ENCODE assay signal across 18 mouse cellular contexts in genomic region chr15:31629556-31629955, GRCm38 (mm10). TPM values are rescaled to one million over a fixed set of nuclear protein-coding genes. Genes with fewer than 3 reads are reported as not detected.
DNase-seq lines count a peak whose midpoint lies in the region.
"Had no signal": no experiment of that assay in that cellular context is flagged by ENCODE, and none has a peak within 500 bp of the region (broad histone marks: within the 10 kb centered on the region; RNA-seq: fewer than 3 reads in every experiment).

No protein-coding gene starts in this region.

- peak; percentile 23 to 75 for DNase-seq in adrenal gland, adult (ENCODE audit: inconsistent age in 2 of 2, low spot score in 1 of 2)
- DNase-seq in adrenal gland, postnatal 10 days = no peak
- peak; percentile 54 for DNase-seq in adrenal gland, adult 2 months
- no peak for DNase-seq in adrenal gland, adult 18-20 months (ENCODE audit: low spot score in 2 of 2)
- DNase-seq in adrenal gland, postnatal 36 days = peak; percentile 10 to 29
- no peak for DNase-seq in adrenal gland, adult 8-10 months
- DNase-seq: adrenal gland, postnatal 14 days; adrenal gland, postnatal 25 days; B cell, adult 2 months; cerebellum, adult 11 months; cerebellum, adult 11-12 months; cerebellum, adult 18-20 months; cerebellum, adult 2 months; cerebellum, adult 8-10 months; cerebellum, adult 9-10 months; cerebellum, adult 9-11 months; cerebellum, postnatal 10 days; cerebellum, postnatal 14 days had no signal

RNA-seq across cellular contexts. Expression of gene Fam173b, which starts 27.9 kb away (rescaled TPM):
- 10 to 100 TPM; 14.8 to 19.4 TPM for total RNA-seq in adrenal gland, postnatal 10 days (2021)
- total RNA-seq in adrenal gland, adult 2 months (2021) = 10 to 100 TPM; 19.1 to 24.9 TPM
- polyA plus RNA-seq in adrenal gland, adult 2 months (2012; rRNA removed) = 4.2 and 6.2 TPM in 2 replicates
- total RNA-seq in adrenal gland, adult 18-20 months (2021) = 10 to 100 TPM; 23.2 to 25.0 TPM
- total RNA-seq in adrenal gland, postnatal 36 days (2021) = 10 to 100 TPM; 22.4 to 25.2 TPM
- 10 to 100 TPM; 25.9 to 29.7 (median 27.9) TPM for total RNA-seq in adrenal gland, adult 8-10 months (2022)

RNA-seq across cellular contexts. Expression of gene Cct5, which starts 28.0 kb away (rescaled TPM):
- 100 to 1,000 TPM; 272 to 290 TPM for total RNA-seq in adrenal gland, postnatal 10 days (2021)
- total RNA-seq in adrenal gland, adult 2 months (2021) = 100 to 1,000 TPM; 318 to 321 TPM
- polyA plus RNA-seq in adrenal gland, adult 2 months (2012; rRNA removed) = 41.6 and 49.5 TPM in 2 replicates
- 100 to 1,000 TPM; 309 to 346 TPM for total RNA-seq in adrenal gland, adult 18-20 months (2021)
- total RNA-seq in adrenal gland, postnatal 36 days (2021) = 100 to 1,000 TPM; 318 to 346 TPM
- total RNA-seq in adrenal gland, adult 8-10 months (2022) = 100 to 1,000 TPM; 232 to 302 (median 271) TPM

Comparison
In these comparisons a context has a peak if more than half of its experiments do, and no peak if none do; other contexts are left out.
1. DNase-seq: peak in adrenal gland, adult (2 of 2), adrenal gland, adult 2 months (single experiment) and adrenal gland, postnatal 36 days (2 of 2); none in adrenal gland, postnatal 10 days (single experiment), adrenal gland, adult 18-20 months (0 of 2) and adrenal gland, adult 8-10 months (single experiment).